Mouse (Mus musculus): Measurements from ENCODE around the gene Rnd2.
"Not testable (repeated sequence)": the region's sequence is repeated elsewhere in the genome, so short reads cannot be mapped to it uniquely, and the experiment has no call there.

The Rnd2 gene

DNA sequence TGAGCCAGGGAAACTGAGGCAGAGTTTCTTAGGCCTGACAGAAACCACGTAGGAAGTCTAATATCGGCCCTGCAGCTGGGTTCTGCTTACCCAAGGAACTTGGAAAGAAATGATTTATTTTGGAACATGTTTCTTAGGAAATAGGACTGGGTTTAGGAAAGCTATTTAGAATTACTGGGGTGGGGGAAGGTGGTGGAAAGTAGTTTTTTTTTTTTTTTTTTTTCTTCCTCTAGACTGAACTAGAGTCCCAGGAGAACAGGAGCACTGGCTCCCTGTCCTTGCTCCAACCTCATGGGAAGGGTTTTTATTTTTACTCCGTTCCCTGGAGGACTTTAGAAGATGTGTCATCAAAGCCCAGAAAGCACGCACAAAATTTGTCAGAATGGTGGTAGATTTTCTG, 4.4 kb downstream of the Rnd2 start:
- DNase-seq (ENCODE audit: low spot score): peak; percentile 1

DNA sequence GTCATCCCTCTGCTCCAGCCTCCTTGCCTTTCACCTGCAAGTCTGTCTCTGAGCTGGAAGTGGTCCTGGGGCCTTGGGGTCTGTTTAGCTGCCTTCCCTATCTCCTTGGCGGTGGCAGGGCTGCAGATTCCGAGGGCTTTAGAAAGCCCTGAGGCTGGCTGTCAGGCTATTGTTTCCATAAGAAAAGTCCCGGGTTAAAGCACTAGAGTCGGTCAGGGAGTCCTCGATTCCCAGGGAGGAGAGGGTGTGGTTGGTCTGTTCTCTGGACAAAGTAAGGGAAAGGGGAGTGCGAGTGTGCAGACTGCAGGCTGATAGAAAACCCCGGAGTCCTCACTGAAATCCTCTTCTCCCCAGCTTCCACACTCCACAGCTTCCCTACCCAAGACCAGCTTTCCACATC, 5.4 kb downstream of the Rnd2 start:
- DNase-seq (ENCODE audit: low spot score): peak; percentile 3

DNA sequence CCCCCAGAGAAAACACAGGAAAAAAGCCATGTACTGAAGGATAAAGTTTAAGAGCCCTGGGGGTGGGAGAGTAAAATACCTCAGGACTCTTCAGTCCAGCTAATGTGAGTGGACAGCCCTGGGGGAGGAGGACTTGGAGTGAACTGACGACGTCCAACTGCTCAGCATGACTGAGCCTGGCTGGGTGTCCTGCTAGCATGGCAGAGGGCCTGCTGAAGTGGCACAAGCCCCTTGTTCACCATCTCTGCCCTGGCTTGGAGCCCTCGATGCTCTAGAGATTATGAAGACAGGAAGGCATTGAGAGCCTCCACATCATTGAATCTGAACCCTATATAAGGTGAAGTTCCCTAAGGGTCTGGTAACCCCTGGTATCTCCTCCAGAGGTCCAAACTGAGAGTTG, 7.1 kb downstream of the Rnd2 start:
- no peak for DNase-seq (ENCODE audit: low spot score)

GRCm38 (mm10) chr11:101472336-101472735, 7.5 kb downstream of the Rnd2 start:
- DNase-seq (ENCODE audit: low spot score): no peak

DNA sequence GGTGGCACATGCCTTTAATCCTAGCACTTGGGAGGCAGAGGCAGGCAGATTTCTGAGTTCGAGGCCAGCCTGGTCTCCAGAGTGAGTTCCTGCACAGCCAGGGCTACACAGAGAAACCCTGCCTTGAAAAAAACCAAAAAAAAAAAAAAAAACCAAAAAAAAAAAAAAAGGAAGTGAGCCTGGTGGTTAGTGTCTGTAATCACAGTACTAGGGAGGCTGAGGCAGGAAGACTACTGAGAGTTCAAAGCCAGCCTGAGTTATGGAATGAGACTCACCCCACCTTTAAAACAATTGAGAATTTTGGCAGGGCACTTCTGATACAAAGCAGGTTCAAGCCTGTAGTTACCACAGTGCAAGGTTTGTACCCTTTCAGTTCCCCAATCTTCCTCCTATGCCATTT, 8.9 kb downstream of the Rnd2 start:
- DNase-seq (ENCODE audit: low spot score): not testable (repeated sequence)

DNA sequence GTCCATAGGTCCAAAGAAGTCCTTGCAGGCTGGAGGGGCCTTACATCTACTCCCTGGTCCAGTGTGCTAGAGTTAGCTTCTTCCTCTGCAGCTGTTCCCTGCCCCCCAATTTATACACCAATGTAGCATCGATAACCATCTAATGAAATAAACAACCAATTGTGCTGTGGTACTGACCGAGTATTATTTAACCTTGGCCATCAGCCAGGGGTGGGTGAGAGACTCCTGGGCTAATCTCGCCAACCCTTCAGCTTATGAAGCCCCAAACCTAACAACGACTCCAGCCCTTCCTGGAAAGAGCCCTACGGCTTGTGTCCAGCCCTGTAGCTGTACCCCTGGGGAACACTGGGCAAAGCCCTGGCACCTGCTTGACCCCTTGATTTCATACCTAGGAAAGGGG, 9.5 kb downstream of the Rnd2 start:
- no peak for DNase-seq (ENCODE audit: low spot score)

GRCm38 (mm10) chr11:101476361-101476760, 11.6 kb downstream of the Rnd2 start:
- not testable (repeated sequence) for DNase-seq (ENCODE audit: low spot score)

DNA sequence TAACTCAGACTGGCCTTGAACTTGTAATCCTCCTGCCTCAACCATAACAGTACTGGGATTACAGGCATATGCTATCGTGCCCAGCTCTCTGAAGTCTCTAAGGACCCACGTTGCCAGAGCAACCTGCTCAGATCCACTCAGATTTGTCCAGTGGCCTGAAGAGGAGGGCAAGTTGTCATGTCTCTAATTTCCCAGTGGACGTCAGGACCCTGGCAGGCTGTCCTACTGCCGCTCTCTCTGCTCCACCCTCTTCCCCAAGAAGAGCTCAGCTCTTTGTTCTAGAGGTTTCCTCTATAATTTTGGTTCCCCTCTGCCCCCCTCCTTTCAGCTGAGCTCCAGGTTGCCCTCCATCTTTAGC, 12.4 kb downstream of the Rnd2 start:
- DNase-seq (ENCODE audit: low spot score): no peak

DNA sequence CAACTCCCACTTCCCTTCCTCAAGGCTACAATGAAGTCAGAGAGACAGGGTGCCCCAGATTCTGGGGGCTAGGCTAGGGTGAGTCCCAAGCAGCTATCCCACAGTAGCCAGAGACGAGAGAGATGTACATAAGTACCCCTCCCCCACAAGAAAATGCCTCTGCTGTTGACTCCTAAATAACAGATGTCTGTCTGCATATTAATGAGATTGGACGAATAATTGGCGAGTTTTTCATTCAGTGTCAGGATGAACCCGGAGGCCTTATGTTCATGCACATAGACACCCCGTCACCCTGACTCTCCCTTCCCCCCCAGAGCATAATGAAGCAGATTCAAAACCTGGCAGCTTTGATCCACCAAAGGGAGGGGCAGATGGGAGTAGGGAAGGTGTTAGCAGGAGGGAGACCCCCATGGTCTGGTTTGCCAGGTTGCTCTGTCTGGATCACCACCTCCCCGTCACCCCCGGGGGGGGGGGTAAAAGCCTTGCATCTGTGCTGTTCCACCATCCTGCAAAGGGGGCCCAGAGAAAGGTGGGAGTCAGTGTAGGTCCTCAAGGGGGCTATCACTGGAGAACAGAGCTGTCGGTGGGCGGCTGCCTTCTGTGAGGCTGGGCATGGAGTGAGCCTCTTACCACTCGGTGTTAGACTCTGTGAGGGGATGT, 12.9 kb downstream of the Rnd2 start:
- no peak for DNase-seq (ENCODE audit: low spot score)

- DNase-seq (ENCODE audit: low spot score): no peak
Measured at GRCm38 (mm10) chr11:101479171-101479635, 14.4 kb downstream of the Rnd2 start.

DNA sequence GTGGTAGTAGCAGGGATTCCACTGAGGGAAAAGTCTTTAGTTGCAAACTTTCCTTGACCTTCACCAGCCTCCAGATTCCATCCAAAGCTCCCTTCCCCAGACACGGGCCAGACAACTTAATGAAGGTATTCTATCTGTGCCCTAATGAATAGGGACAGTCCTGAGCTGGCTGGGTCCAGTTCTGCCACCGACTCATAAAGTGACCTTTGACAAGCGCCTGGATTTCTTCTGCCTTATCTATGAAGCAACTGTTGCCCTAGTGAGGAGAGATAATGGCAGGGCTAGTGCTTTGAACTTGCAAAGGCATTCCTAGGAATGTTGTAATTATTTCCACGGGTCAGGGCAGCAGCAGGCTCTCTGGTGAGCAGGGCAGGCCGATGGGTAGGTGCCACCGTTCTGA, 16.1 kb downstream of the Rnd2 start:
- DNase-seq (ENCODE audit: low spot score): peak; percentile 89

DNA sequence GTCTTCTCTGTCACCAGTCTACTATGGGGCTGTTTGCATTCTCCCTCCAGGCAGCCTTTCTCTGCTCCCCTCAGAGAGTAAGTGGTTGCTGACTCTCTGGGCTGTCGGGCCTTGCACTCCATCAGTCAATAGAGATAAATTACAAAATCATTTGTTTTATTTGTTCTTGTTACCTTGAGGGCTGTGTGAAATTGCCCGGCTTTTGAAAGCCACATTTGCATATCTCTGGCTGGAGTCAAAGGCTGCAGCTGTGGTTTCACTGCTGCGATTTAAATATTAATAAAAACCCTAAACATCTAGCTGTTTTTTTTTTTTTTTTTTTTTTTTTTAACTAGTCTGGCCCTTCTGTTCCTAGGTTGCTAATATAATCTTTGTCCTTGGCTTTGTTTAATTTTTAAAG, 19.0 kb downstream of the Rnd2 start:
- DNase-seq (ENCODE audit: low spot score): no peak

- no peak for DNase-seq (ENCODE audit: low spot score)
Measured at GRCm38 (mm10) chr11:101484245-101484644, 19.4 kb downstream of the Rnd2 start.

DNA sequence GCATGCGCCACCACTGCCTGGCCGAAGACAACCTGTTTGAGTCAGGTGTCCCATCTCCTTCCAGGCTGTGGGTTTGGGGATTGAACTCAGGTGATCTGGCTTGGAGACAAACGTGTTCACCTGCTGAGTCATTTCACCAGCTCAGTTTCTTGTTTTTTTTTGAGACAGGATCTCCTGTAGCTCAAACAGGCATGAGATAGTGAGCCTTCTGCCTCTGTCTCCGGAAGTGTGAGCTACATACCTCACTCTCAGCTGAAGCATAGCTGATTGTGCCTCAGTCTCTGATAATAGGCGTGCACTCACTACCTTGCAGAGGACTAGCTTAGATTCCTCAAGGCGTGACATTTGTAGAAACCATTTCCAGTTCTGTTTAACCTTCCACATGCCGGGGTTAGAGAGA, 20.0 kb downstream of the Rnd2 start:
- peak; percentile 48 for DNase-seq (ENCODE audit: low spot score)

- DNase-seq (ENCODE audit: low spot score): peak; percentile 71
Measured at GRCm38 (mm10) chr11:101485509-101486028, 20.8 kb downstream of the Rnd2 start.

- DNase-seq (ENCODE audit: low spot score): no peak
Measured at GRCm38 (mm10) chr11:101486126-101486525, 21.3 kb downstream of the Rnd2 start.

DNA sequence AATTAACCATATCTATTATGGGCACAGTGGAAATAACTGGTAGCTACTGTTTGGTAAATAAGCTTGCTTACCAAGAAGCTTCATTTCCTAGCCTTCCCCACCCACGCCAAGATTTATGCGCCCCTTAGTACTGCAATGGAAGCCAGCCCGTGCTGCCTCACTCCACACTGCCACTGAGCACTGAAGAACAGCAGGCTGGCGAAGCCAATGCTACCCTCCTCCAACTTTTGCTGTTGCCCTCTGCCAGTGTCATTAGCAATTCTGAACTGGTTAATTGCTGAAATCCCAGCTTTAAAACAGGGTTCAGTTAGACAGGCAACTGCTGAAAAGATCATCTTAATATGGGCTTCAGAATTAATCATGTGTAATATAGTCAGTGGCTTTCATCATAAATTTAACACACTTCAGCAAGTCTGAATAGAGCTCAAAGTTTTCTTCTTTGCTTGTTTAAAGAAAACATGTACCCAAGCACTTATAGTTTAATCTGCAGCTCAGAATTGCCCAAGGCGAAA, 41.5 kb downstream of the Rnd2 start:
- DNase-seq (ENCODE audit: low spot score): no peak

- DNase-seq (ENCODE audit: low spot score): no peak
Measured at GRCm38 (mm10) chr11:101507090-101507489, 42.3 kb downstream of the Rnd2 start.

GRCm38 (mm10) chr11:101518937-101519336, 54.1 kb downstream of the Rnd2 start:
- DNase-seq (ENCODE audit: low spot score): no peak

GRCm38 (mm10) chr11:101519364-101519763, 54.6 kb downstream of the Rnd2 start:
- peak; percentile 60 for DNase-seq (ENCODE audit: low spot score)
